Mouse (Mus musculus): ENCODE results near the gene Adamts7.

The Adamts7 gene

DNA sequence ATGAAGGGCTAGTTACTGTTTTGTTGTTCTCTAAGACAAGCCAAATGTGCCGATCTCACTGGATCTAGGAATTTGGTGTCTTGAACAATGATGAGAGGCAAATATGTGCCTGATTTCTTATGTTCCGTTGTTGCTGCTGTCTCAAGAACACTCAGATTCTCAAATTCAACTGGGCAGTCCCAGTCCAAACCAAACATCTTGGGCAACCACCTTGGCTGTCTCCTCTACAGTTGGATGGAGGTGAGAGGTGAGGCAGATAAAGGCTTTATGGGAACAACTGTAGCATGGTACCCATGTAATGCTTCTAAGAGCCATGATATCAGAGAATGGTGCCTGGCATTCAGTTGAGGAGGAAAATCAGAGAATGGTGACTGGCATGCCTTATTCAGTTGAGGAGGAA is 90.3 kb downstream of the Adamts7 start:
- intact Hi-C loops (cut with DNase I): no loop called here

GRCm38 (mm10) chr9:90255844-90256405 is 93.1 kb downstream of the Adamts7 start:
- intact Hi-C loops (cut with DNase I): no loop called here

GRCm38 (mm10) chr9:90257220-90257619 is 94.4 kb downstream of the Adamts7 start:
- intact Hi-C loops (cut with DNase I): no loop called here
